Mouse (Mus musculus): ENCODE data around the gene Psmg3. TPM values are rescaled to one million over a fixed set of nuclear protein-coding genes. Genes with fewer than 3 reads are reported as not detected.

Gene Psmg3
- total RNA-seq, 2 experiments from 2014 or later: 30.9 to 32.5 TPM

- no peak for ATAC-seq (replicated peaks; ENCODE audit: poor library complexity)
These were observed 10.2 kb downstream of the Psmg3 start for GRCm38 (mm10) chr5:139816445-139816844.

GRCm38 (mm10) chr5:139815964-139816363 lies 10.7 kb downstream of the Psmg3 start:
- ATAC-seq (replicated peaks; ENCODE audit: poor library complexity): no peak

GRCm38 (mm10) chr5:139813963-139814381 lies 12.7 kb downstream of the Psmg3 start:
- no peak for ATAC-seq (replicated peaks; ENCODE audit: poor library complexity)

- no peak for ATAC-seq (replicated peaks; ENCODE audit: poor library complexity)
These were observed 13.6 kb downstream of the Psmg3 start for GRCm38 (mm10) chr5:139813126-139813490.

GRCm38 (mm10) chr5:139812398-139813125 lies 14.1 kb downstream of the Psmg3 start:
- ATAC-seq (replicated peaks; ENCODE audit: poor library complexity): no peak

- peak; percentile 60 for ATAC-seq (replicated peaks; ENCODE audit: poor library complexity)
These were observed 14.8 kb downstream of the Psmg3 start for GRCm38 (mm10) chr5:139811677-139812397.

GRCm38 (mm10) chr5:139809397-139809796 lies 17.3 kb downstream of the Psmg3 start:
- ATAC-seq (replicated peaks; ENCODE audit: poor library complexity): peak; percentile 62

GRCm38 (mm10) chr5:139805924-139806323 lies 20.8 kb downstream of the Psmg3 start:
- no peak for ATAC-seq (replicated peaks; ENCODE audit: poor library complexity)

- peak; percentile 38 for ATAC-seq (replicated peaks; ENCODE audit: poor library complexity)
These were observed 22.0 kb downstream of the Psmg3 start for GRCm38 (mm10) chr5:139804573-139805111.

GRCm38 (mm10) chr5:139804107-139804551 lies 22.6 kb downstream of the Psmg3 start:
- peak; percentile 75 for ATAC-seq (replicated peaks; ENCODE audit: poor library complexity)

GRCm38 (mm10) chr5:139803601-139804102 lies 23.0 kb downstream of the Psmg3 start:
- peak; percentile 36 for ATAC-seq (replicated peaks; ENCODE audit: poor library complexity)

GRCm38 (mm10) chr5:139803165-139803564 lies 23.5 kb downstream of the Psmg3 start:
- ATAC-seq (replicated peaks; ENCODE audit: poor library complexity): no peak

- no peak for ATAC-seq (replicated peaks; ENCODE audit: poor library complexity)
These were observed 24.8 kb downstream of the Psmg3 start for GRCm38 (mm10) chr5:139801880-139802279.

GRCm38 (mm10) chr5:139801231-139801630 lies 25.5 kb downstream of the Psmg3 start:
- no peak for ATAC-seq (replicated peaks; ENCODE audit: poor library complexity)

- ATAC-seq (replicated peaks; ENCODE audit: poor library complexity): no peak
These were observed 26.7 kb downstream of the Psmg3 start for GRCm38 (mm10) chr5:139799801-139800590.

- no peak for ATAC-seq (replicated peaks; ENCODE audit: poor library complexity)
These were observed 27.6 kb downstream of the Psmg3 start for GRCm38 (mm10) chr5:139799041-139799440.

GRCm38 (mm10) chr5:139798168-139798900 lies 28.4 kb downstream of the Psmg3 start:
- no peak for ATAC-seq (replicated peaks; ENCODE audit: poor library complexity)

GRCm38 (mm10) chr5:139797473-139798167 lies 29.1 kb downstream of the Psmg3 start:
- ATAC-seq (replicated peaks; ENCODE audit: poor library complexity): no peak

GRCm38 (mm10) chr5:139796900-139797299 lies 29.8 kb downstream of the Psmg3 start:
- no peak for ATAC-seq (replicated peaks; ENCODE audit: poor library complexity)
